Mouse (Mus musculus) heart, postnatal 0 days (tissue): Measurements from ENCODE around the gene Lrrc8b.

Experiments
- CTCF ChIP-seq: IDR thresholded peaks from 2 replicates; pipeline ENCODE4 v1.5.1; 2016; ENCODE audit warnings: antibody characterized with exemption, control low read depth, low read depth
- EP300 ChIP-seq: IDR thresholded peaks from 2 replicates; pipeline ENCODE4 v1.6.1; 2016; ENCODE audit warnings: antibody characterized with exemption, low read depth

DNA sequence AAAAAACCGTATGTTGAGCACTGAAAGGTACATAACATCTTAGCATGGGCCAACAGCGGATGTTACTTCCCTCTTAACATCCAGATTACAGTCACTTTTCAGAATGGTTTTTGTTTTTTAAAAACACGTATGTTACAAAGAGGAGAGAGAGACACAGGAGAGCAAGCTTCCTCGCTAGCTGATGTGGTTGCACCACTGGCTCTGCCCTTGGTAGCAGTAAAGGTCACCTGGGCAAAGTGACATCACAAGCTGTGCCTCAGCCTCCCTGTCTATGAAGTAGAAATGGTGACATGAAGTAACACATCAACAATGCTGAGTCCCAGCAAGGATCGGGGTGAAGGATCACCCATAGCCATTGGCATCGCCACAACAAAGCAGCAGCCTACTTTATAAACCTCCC, 93.2 kb downstream of the Lrrc8b start:
- TF ChIP-seq EP300 (no peak), CTCF (no peak)
